Mouse (Mus musculus): ENCODE measurements around the gene Paxx. TPM values are rescaled to one million over a fixed set of nuclear protein-coding genes. Genes with fewer than 3 reads are reported as not detected.

Paxx gene
- total RNA-seq (2023): 43.8 and 56.9 TPM in 2 replicates

DNA sequence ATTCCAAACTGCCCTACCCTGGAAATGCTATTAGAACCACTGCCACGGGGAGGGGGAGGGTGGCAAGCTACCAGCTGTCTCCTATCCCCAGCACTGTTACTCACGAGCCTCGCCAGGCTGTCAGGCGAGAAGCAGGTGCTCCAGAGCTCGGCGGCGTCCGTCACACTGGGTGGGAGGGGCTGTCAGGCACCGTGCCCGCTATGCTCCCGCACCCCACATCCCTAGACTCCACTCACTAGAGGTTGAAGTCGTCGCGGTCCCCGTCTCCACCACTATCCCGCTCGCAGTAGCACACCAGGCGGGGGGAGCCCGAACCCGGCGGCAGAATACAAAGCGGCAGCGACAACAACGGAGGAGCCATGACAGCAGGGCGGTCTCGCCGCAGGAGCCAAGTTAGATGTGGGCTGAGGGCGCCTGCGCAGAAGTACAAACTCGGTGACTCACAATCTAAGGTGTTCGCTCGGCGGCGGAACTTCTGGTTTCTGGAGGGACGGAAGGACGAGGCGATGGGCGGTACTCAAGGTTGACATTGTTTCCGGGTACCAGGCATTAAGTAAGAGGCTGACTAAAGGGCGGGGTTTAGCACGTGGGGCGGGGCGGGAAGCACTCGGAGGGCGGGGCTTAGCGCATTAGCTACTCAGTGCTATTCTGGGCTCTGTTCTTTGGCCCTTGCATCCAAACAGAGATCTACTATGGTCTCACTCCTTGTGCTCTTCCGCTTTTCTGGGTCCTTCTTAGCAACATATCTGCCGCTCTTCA, at the start of gene Paxx:
TSS of gene Paxx (minus strand) at position 544 of the 759 bp plus-strand sequence.

GRCm38 (mm10) chr2:25501593-25502486, 40.9 kb upstream of the Paxx start, which contains the start of gene C8g:
Gene C8g, minus strand, starts transcription at chr2:25501719.

DNA sequence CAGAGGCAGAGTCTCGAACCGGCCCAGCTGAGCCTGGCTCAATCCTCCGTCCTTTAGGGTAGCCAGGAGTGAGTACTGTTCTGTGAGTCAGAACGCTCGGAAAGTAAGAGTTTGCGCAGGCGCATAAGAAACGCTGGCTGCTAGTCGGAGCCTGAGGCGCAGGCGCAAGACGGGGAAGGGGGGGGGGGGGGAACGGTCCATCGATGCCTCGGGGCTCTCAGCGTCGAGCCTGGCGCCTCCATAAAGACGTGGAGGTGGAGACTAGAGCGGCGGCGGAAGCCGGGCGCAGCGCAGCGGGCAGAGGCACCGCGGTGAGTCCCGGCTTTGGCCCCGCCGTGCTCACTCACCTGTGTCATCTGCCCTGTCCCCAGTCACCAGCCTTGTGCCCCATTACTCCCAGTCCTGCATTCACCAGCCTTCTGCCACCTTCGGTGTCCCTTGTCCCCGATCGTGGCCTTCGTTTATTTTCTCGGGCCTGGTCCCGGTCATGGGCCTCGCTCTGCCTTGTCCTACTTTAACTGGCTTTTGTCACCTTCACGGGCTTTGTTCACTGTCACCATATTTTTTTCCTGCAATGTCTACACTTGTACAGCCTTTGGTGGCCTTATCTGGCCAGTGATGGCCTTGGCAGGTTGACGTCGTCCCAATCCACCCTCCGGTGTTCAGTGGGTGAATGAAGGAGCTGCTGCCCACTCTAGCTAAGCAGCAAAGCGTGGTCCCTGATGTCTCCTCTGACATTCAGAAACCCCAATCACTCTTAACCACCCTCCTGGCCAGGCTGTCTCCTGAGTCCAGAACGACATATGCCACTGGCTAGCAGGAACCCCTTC, 39.9 kb upstream of the Paxx start, which contains the start of gene Fbxw5:
TSS of gene Fbxw5 (plus strand) at position 175 of the 830 bp plus-strand sequence.

GRCm38 (mm10) chr2:25493476-25493961, 32.6 kb upstream of the Paxx start, which contains the start of gene Lcn12:
Gene Lcn12, minus strand, starts transcription at chr2:25493911.

DNA sequence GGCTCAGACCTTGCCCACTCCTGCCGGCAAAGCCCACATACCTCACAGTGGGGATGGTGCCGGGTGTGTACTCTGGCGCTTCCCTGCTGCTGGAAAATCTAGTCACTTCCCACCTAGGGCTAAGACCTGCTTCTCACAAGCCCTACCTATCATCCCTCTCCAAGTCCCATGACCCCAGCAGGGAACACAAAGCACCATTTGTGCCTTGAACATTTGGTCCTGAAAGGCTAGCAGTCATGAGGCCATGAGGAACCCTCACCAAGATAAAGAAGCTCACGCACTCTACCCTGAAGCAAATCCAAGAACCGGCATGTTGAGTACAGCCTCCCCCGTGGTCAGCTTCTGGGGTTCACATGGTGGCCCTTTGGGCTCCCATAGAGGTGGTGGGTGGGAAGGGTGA, 9.1 kb upstream of the Paxx start, which contains the start of gene Ptgds:
TSS of gene Ptgds (minus strand) at position 78 of the 400 bp plus-strand sequence.

GRCm38 (mm10) chr2:25456205-25456953, 4.5 kb downstream of the Paxx start, which contains the start of gene Clic3:
Gene Clic3, plus strand, starts transcription at chr2:25456838.

GRCm38 (mm10) chr2:25428442-25429236, 32.3 kb downstream of the Paxx start, which contains the start of gene Abca2:
Gene Abca2, plus strand, starts transcription at chr2:25428703.

DNA sequence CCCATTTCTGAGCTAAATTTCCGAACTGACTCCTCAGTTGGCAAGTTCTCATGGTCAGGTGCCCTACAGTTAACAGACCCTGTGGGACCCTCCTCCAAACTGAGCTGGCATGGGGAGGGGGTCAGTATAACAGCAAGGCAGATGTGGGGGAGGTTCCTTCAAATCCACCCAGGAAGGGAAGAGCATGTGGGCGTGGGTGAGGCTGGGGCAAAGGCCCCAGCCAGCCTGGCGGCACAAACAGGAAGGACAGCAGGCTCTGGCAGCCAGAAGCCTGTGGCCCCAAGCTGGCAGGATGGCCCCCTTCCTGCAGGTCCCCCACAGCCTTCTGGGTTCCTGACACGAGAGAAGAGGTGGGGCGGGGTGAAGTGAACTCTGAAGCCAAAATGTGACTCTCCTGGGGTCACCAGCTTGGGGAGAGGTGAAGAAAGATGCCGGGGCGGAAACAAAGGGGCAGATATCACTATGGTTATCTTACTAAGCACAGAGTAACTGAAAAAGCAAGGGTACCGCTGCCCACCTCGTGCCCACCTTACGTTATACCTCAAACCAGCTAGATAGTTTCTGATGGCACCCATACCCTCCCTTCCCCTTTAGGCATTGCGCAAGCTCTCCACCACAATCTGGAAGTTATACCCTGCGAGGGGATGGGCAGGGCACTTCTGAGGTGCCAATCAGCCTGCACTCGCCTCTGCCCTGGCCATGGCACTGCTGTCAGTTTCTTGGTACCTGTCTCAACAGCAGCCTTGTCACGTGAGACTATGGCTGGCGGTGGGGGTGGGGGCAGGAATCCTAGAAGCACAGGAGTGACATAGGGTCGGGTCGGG, 38.1 kb downstream of the Paxx start, which contains the start of gene Fut7:
TSS of gene Fut7 (plus strand) at position 681 of the 824 bp plus-strand sequence.

Other genes starting within 250 kb of the Paxx start
- gene Nelfb, start 249.6 kb downstream of the Paxx start, total RNA-seq (2023): 40.8 and 59.3 TPM in 2 replicates
- gene Stpg3, start 246.5 kb downstream of the Paxx start, total RNA-seq (2023): not detected in 2 replicates
- gene Fam166a, start 242.3 kb downstream of the Paxx start, total RNA-seq (2023): not detected in 2 replicates
- 227 and 252 TPM in 2 replicates for gene Tubb4b, start 236.4 kb downstream of the Paxx start, total RNA-seq (2023)
- not detected in 2 replicates for gene Slc34a3, start 226.7 kb downstream of the Paxx start, total RNA-seq (2023)
- gene Rnf224, start 224.3 kb downstream of the Paxx start, total RNA-seq (2023): not detected in 2 replicates
- 0.57 TPM in 1 of 2 replicates, not detected in the other for gene Rnf208, start 218.8 kb downstream of the Paxx start, total RNA-seq (2023)
- not detected in 2 replicates for gene Cysrt1, start 218.6 kb downstream of the Paxx start, total RNA-seq (2023)
- gene AL732309.1, start 214.2 kb downstream of the Paxx start, total RNA-seq (2023): 3.1 and 5.6 TPM in 2 replicates
- gene Tmem203, start 205.7 kb downstream of the Paxx start, total RNA-seq (2023): 18.5 and 30.7 TPM in 2 replicates
- gene Tprn, start 198.5 kb downstream of the Paxx start, total RNA-seq (2023): 7.5 and 9.1 TPM in 2 replicates
- gene Ssna1, start 188.7 kb downstream of the Paxx start, total RNA-seq (2023): 52.4 and 52.7 TPM in 2 replicates
- 71.6 and 79.3 TPM in 2 replicates for gene Anapc2, start 188.6 kb downstream of the Paxx start, total RNA-seq (2023)
- not detected in 2 replicates for gene Tmem210, start 172.9 kb downstream of the Paxx start, total RNA-seq (2023)
- not detected in 2 replicates for gene Lrrc26, start 171.2 kb downstream of the Paxx start, total RNA-seq (2023)
- gene Grin1, start 141.9 kb downstream of the Paxx start, total RNA-seq (2023): not detected in 2 replicates
- 30.4 and 42.8 TPM in 2 replicates for gene Man1b1, start 128.8 kb downstream of the Paxx start, total RNA-seq (2023)
- gene Dpp7, start 104.7 kb downstream of the Paxx start, total RNA-seq (2023): 13.5 and 19.6 TPM in 2 replicates
- 24.2 and 29.5 TPM in 2 replicates for gene Uap1l1, start 95.4 kb downstream of the Paxx start, total RNA-seq (2023)
- gene Sapcd2, start 88.8 kb downstream of the Paxx start, total RNA-seq (2023): 8.6 and 10.6 TPM in 2 replicates
- gene Entpd2, start 65.2 kb downstream of the Paxx start, total RNA-seq (2023): not detected in 2 replicates
- not detected in 2 replicates for gene Npdc1, start 61.7 kb downstream of the Paxx start, total RNA-seq (2023)
- gene Fut7, start 37.8 kb downstream of the Paxx start, total RNA-seq (2023): 10.7 and 13.7 TPM in 2 replicates
- gene Abca2, start 32.4 kb downstream of the Paxx start, total RNA-seq (2023): 19.6 and 21.3 TPM in 2 replicates
- gene Clic3, start 4.3 kb downstream of the Paxx start, total RNA-seq (2023): not detected in 2 replicates
- not detected in 2 replicates for gene Ptgds, start 9.0 kb upstream of the Paxx start, total RNA-seq (2023)
- gene Lcn12, start 32.8 kb upstream of the Paxx start, total RNA-seq (2023): not detected in 2 replicates
- 25.8 and 26.4 TPM in 2 replicates for gene Fbxw5, start 39.7 kb upstream of the Paxx start, total RNA-seq (2023)
- 1.2 TPM in 1 of 2 replicates, not detected in the other for gene C8g, start 40.6 kb upstream of the Paxx start, total RNA-seq (2023)
- 20.3 and 26.7 TPM in 2 replicates for gene Traf2, start 85.8 kb upstream of the Paxx start, total RNA-seq (2023)
- 56.8 and 74.8 TPM in 2 replicates for gene Edf1, start 96.8 kb upstream of the Paxx start, total RNA-seq (2023)
- gene Mamdc4, start 113.8 kb upstream of the Paxx start, total RNA-seq (2023): 0.11 and 0.13 TPM in 2 replicates
- 5.6 and 6.0 TPM in 2 replicates for gene Phpt1, start 114.1 kb upstream of the Paxx start, total RNA-seq (2023)
- 1.6 TPM in 1 of 2 replicates, not detected in the other for gene Ajm1, start 120.7 kb upstream of the Paxx start, total RNA-seq (2023)
- gene Rabl6, start 147.4 kb upstream of the Paxx start, total RNA-seq (2023): 38.3 and 38.7 TPM in 2 replicates
- not detected in 2 replicates for gene Ccdc183, start 156.6 kb upstream of the Paxx start, total RNA-seq (2023)
- gene Tmem141, start 160.9 kb upstream of the Paxx start, total RNA-seq (2023): 1.6 and 3.9 TPM in 2 replicates
- gene Fcna, start 166.9 kb upstream of the Paxx start, total RNA-seq (2023): 0.29 TPM in 1 of 2 replicates, not detected in the other
- gene Lcn8, start 192.0 kb upstream of the Paxx start, total RNA-seq (2023): not detected in 2 replicates
- gene Lcn5, start 196.9 kb upstream of the Paxx start, total RNA-seq (2023): not detected in 2 replicates
- not detected in 2 replicates for gene Lcn6, start 215.7 kb upstream of the Paxx start, total RNA-seq (2023)
- not detected in 2 replicates for gene Lcn10, start 221.6 kb upstream of the Paxx start, total RNA-seq (2023)
- not detected in 2 replicates for gene Obp2a, start 238.9 kb upstream of the Paxx start, total RNA-seq (2023)
- 3.0 and 5.2 TPM in 2 replicates for gene Bmyc, start 245.6 kb upstream of the Paxx start, total RNA-seq (2023)